Mouse (Mus musculus) E14TG2a.4 (cell line): ENCODE results near the gene Klhl9.

Experiments
- H3K27me3 ChIP-seq: 2 replicates; pipeline ENCODE4 v1.6.1; 2014; ENCODE audit warnings: low read length, control low read depth; ENCODE audit not compliant: insufficient read depth
- H3K36me3 ChIP-seq: 2 replicates; pipeline ENCODE4 v1.6.1; 2014; ENCODE audit warnings: low read length, control low read depth; ENCODE audit not compliant: insufficient read depth
- H3K4me1 ChIP-seq: replicated peaks from 2 replicates; pipeline ENCODE4 v1.6.1; 2014; ENCODE audit warnings: low read depth, low read length, control low read depth
- H3K4me3 ChIP-seq: replicated peaks from 2 replicates; pipeline ENCODE4 v1.5.1; 2014; ENCODE audit warnings: mild to moderate bottlenecking, low read length
- H3K9me3 ChIP-seq: 2 replicates; pipeline ENCODE4 v1.6.1; 2014; ENCODE audit warnings: low read length, control low read depth
- CTCF ChIP-seq: conservative IDR thresholded peaks from 2 replicates; pipeline ENCODE4 v1.5.1; 2014; ENCODE audit warnings: low read length
- NANOG ChIP-seq: IDR thresholded peaks from 2 replicates; pipeline ENCODE4 v1.6.1; 2014; ENCODE audit warnings: borderline replicate concordance, low read length, mixed read lengths
- POU5F1 ChIP-seq: IDR thresholded peaks from 2 replicates; pipeline ENCODE4 v1.6.1; 2014; ENCODE audit warnings: low read length, borderline replicate concordance

The Klhl9 gene

GRCm38 (mm10) chr4:88676824-88677223 lies 45.4 kb downstream of the Klhl9 start, which contains the start of gene Ifna16:
Ifna16 (minus strand) TSS chr4:88676924.
- no peaks in the 10 kb centered on the region for H3K27me3 ChIP-seq
- no peaks in the 10 kb centered on the region for H3K36me3 ChIP-seq
- H3K9me3 ChIP-seq = no peaks in the 10 kb centered on the region
- no peaks in the 10 kb centered on the region for H3K4me1 ChIP-seq
- TF ChIP-seq POU5F1 = no peak
- TF ChIP-seq NANOG = no peak
- TF ChIP-seq CTCF = no peak
- H3K4me3 ChIP-seq = no peak within 1 kb of the TSS
